Comparison of ENCODE assay signal across 27 mouse cellular contexts in genomic region chr15:103382075-103382474, GRCm38 (mm10). TPM values are rescaled to one million over a fixed set of nuclear protein-coding genes. Genes with fewer than 3 reads are reported as not detected.
A peak's percentile ranks its signal among the peaks of the same experiment; 100 is the strongest.
DNase-seq lines count a peak whose midpoint lies in the region; ATAC-seq and TF ChIP-seq lines count a peak whose summit lies in the region.
"Had no signal": no experiment of that assay in that cellular context is flagged by ENCODE, and none has a peak within 500 bp of the region (broad histone marks: within the 10 kb centered on the region; RNA-seq: fewer than 3 reads in every experiment).

No protein-coding gene starts in this region.

- ATAC-seq in heart, embryonic 16.5 days (replicated peaks; ENCODE audit: extremely low read depth, insufficient read depth, low FRiP score) = no peak
- no peak for ATAC-seq in neural tube, embryonic 15.5 days (ENCODE audit: low FRiP score)
- ATAC-seq: midbrain, embryonic 13.5 days had no signal

- 65% methylated on average over 2 of the region's 2 CpGs for WGBS in heart, embryonic 16.5 days
- 93% methylated on average over 2 of the region's 2 CpGs for WGBS in neural tube, embryonic 15.5 days

- no peak for DNase-seq in gastrocnemius, adult 2 months
- DNase-seq in gastrocnemius, adult 8-10 months (ENCODE audit: low spot score in 2 of 2) = no peak
- DNase-seq in heart, adult 9 months (ENCODE audit: low spot score in 2 of 2) = no peak
- peak; percentile 77 for DNase-seq in 416B (ENCODE audit: low read depth)
- DNase-seq in ovary, postnatal 36 days (ENCODE audit: low spot score) = no peak
- DNase-seq: cerebellum, adult 18-20 months; cerebellum, postnatal 14 days; gastrocnemius, postnatal 14 days; kidney, postnatal 36 days; liver, embryonic 13.5 days; lung, adult 2 months; lung, postnatal 14 days; retina, postnatal 1 day had no signal

- no peaks in the 10 kb centered on the region for H3K9me3 ChIP-seq in heart, embryonic 16.5 days (replicated peaks; ENCODE audit: control insufficient read depth, low read length)
- no peaks in the 10 kb centered on the region for H3K9me3 ChIP-seq in neural tube, embryonic 15.5 days (replicated peaks)
- H3K9me3 ChIP-seq: heart, embryonic 12.5 days; hindbrain, embryonic 12.5 days; kidney, embryonic 15.5 days; liver, embryonic 13.5 days; midbrain, embryonic 13.5 days had no signal

- intact Hi-C loops in gastrocnemius, adult 2 months (cut with DNase I) = no loop called here

- no peak overlapping the region for H3K4me2 ChIP-seq in heart, embryonic 16.5 days (ENCODE audit: low read depth, low read length)
- H3K4me2 ChIP-seq in neural tube, embryonic 15.5 days = no peak overlapping the region
- H3K4me2 ChIP-seq: hindbrain, embryonic 12.5 days; liver, embryonic 13.5 days; midbrain, embryonic 13.5 days had no signal

- no peak overlapping the region for H3K4me3 ChIP-seq in gastrocnemius, adult 2 months
- no peak overlapping the region for H3K4me3 ChIP-seq in heart, embryonic 16.5 days (ENCODE audit: low read length)
- H3K4me3 ChIP-seq in brown adipose tissue, adult 24 weeks (ENCODE audit: insufficient read depth, low read depth, low read length) = no peak overlapping the region
- no peak overlapping the region for H3K4me3 ChIP-seq in neural tube, embryonic 15.5 days (replicated peaks)
- H3K4me3 ChIP-seq: heart, embryonic 12.5 days; hindbrain, embryonic 12.5 days; kidney, embryonic 15.5 days; left cerebral cortex, adult 2 months; liver, embryonic 13.5 days; midbrain, embryonic 13.5 days had no signal

- no peaks in the 10 kb centered on the region for H3K36me3 ChIP-seq in heart, embryonic 16.5 days (ENCODE audit: control insufficient read depth, insufficient read depth)
- no peaks in the 10 kb centered on the region for H3K36me3 ChIP-seq in neural tube, embryonic 15.5 days
- H3K36me3 ChIP-seq: heart, embryonic 12.5 days; hindbrain, embryonic 12.5 days; kidney, embryonic 15.5 days; liver, embryonic 13.5 days; midbrain, embryonic 13.5 days had no signal

- no peak overlapping the region for H3K9ac ChIP-seq in heart, embryonic 16.5 days (ENCODE audit: low read length)
- no peak overlapping the region for H3K9ac ChIP-seq in neural tube, embryonic 15.5 days (replicated peaks)
- H3K9ac ChIP-seq: heart, embryonic 12.5 days; hindbrain, embryonic 12.5 days; kidney, embryonic 15.5 days; liver, embryonic 13.5 days; midbrain, embryonic 13.5 days had no signal

- H3K27me3 ChIP-seq in heart, embryonic 16.5 days (ENCODE audit: control insufficient read depth, insufficient read depth, low read length) = no peaks in the 10 kb centered on the region
- H3K27me3 ChIP-seq in neural tube, embryonic 15.5 days (replicated peaks) = no peaks in the 10 kb centered on the region
- H3K27me3 ChIP-seq: heart, embryonic 12.5 days; hindbrain, embryonic 12.5 days; kidney, embryonic 15.5 days; midbrain, embryonic 13.5 days had no signal

- peaks cover 50% of the 10 kb centered on the region for H3K4me1 ChIP-seq in heart, embryonic 16.5 days (ENCODE audit: control insufficient read depth, insufficient read depth, low read length)
- peaks cover 33% of the 10 kb centered on the region for H3K4me1 ChIP-seq in brown adipose tissue, adult 24 weeks (ENCODE audit: control insufficient read depth, insufficient read depth, insufficient read length, low read length)
- peaks cover 12% of the 10 kb centered on the region for H3K4me1 ChIP-seq in neural tube, embryonic 15.5 days

- H3K27ac ChIP-seq in gastrocnemius, adult 2 months = peak overlapping the region; percentile 78
- H3K27ac ChIP-seq in heart, embryonic 16.5 days (ENCODE audit: low read length) = peak overlapping the region; percentile 14; the same call in 1 of the 2 replicates
- H3K27ac ChIP-seq in brown adipose tissue, adult 24 weeks (replicated peaks; ENCODE audit: low read depth, low read length) = 0 out of 2 replicates have a peak overlapping the region, but pooled peaks have one; percentile 39
- no peak overlapping the region for H3K27ac ChIP-seq in neural tube, embryonic 15.5 days (replicated peaks)
- H3K27ac ChIP-seq: hindbrain, embryonic 12.5 days; left cerebral cortex, adult 2 months; liver, embryonic 13.5 days; midbrain, embryonic 13.5 days had no signal

- TF ChIP-seq CTCF in gastrocnemius, adult 2 months (IDR thresholded peaks at IDR 0.05) = no peak

RNA-seq across cellular contexts. Expression of gene Itga5, which starts 15.5 kb away (rescaled TPM):
- 1 to 10 TPM; 5.0 to 10.0 TPM for total RNA-seq in gastrocnemius, adult 2 months (2021)
- 1 to 10 TPM; 4.0 to 4.9 (median 4.5) TPM for total RNA-seq in gastrocnemius, adult 8-10 months (2022)
- 64.0 and 72.7 TPM in 2 replicates for polyA plus RNA-seq in heart, embryonic 16.5 days (2015; fragmentation: Nextera tagmentation; extraction: Ambion mirVana)
- 2.7 and 5.3 TPM in 2 replicates for polyA plus RNA-seq in brown adipose tissue, adult 24 weeks (2012; ENCODE audit: insufficient read depth, insufficient read length, missing spikeins)
- 7.2 and 12.7 TPM in 2 replicates for polyA plus RNA-seq in neural tube, embryonic 15.5 days (2015; fragmentation: Nextera tagmentation; extraction: Ambion mirVana)

RNA-seq across cellular contexts. Expression of gene Zfp385a, which starts 42.2 kb away (rescaled TPM):
- total RNA-seq in gastrocnemius, adult 2 months (2021) = 10 to 100 TPM in 1 of 2 experiments, 1 to 10 TPM in 1; 8.0 to 13.0 TPM
- total RNA-seq in gastrocnemius, adult 8-10 months (2022) = 1 to 10 TPM; 5.7 to 6.4 (median 5.9) TPM
- 6.5 and 7.5 TPM in 2 replicates for polyA plus RNA-seq in heart, embryonic 16.5 days (2015; fragmentation: Nextera tagmentation; extraction: Ambion mirVana)
- 12.2 and 17.4 TPM in 2 replicates for polyA plus RNA-seq in brown adipose tissue, adult 24 weeks (2012; ENCODE audit: insufficient read depth, insufficient read length, missing spikeins)
- 18.6 and 19.9 TPM in 2 replicates for polyA plus RNA-seq in neural tube, embryonic 15.5 days (2015; fragmentation: Nextera tagmentation; extraction: Ambion mirVana)

RNA-seq across cellular contexts. Expression of gene Gtsf1, which starts 48.2 kb away (rescaled TPM):
- total RNA-seq in gastrocnemius, adult 2 months (2021) = not detected
- not detected for total RNA-seq in gastrocnemius, adult 8-10 months (2022)
- 15.3 and 18.5 TPM in 2 replicates for polyA plus RNA-seq in heart, embryonic 16.5 days (2015; fragmentation: Nextera tagmentation; extraction: Ambion mirVana)
- polyA plus RNA-seq in brown adipose tissue, adult 24 weeks (2012; ENCODE audit: insufficient read depth, insufficient read length, missing spikeins) = not detected in 2 replicates
- not detected in 2 replicates for polyA plus RNA-seq in neural tube, embryonic 15.5 days (2015; fragmentation: Nextera tagmentation; extraction: Ambion mirVana)
- total RNA-seq: adrenal gland, postnatal 4 days; gastrocnemius, postnatal 14 days; layer of hippocampus, postnatal 10 days; left cerebral cortex, adult 2 months; monocyte, adult 5-6 weeks had no signal
- polyA plus RNA-seq: forebrain, embryonic 11.5 days; hindbrain, embryonic 12.5 days; kidney, embryonic 15.5 days; liver, embryonic 13.5 days; lung, adult 2 months; midbrain, embryonic 13.5 days; neural tube, embryonic 11.5 days; thymus, postnatal 0 days had no signal

Comparison
In these comparisons a context has a peak if more than half of its experiments do, and no peak if none do; other contexts are left out.
1. RNA of gene Gtsf1, which starts 48.2 kb away (polyA plus RNA-seq): 15.3 to 18.5 TPM in heart, embryonic 16.5 days; not detected in brown adipose tissue, adult 24 weeks and not detected in neural tube, embryonic 15.5 days; every median in the first group is over 10 times any median in the second.